Mouse (Mus musculus) heart, postnatal 4 days (tissue): Measurements from ENCODE around the gene Ifna6. TPM values are rescaled to one million over a fixed set of nuclear protein-coding genes. Genes with fewer than 3 reads are reported as not detected.
A peak's percentile ranks its signal among the peaks of the same experiment; 100 is the strongest.
"Not testable (repeated sequence)": the region's sequence is repeated elsewhere in the genome, so short reads cannot be mapped to it uniquely, and the experiment has no call there.

Source experiments
- DNase-seq: peaks from one replicate; pipeline ENCODE4 v3.0.0; 2021
- total RNA-seq, 2 experiments: library from RNA; stranded (reverse); gene quantifications; 2 replicates each; pipeline ENCODE4 v1.2.3; 2021

Gene Ifna6
- not detected for total RNA-seq

DNA sequence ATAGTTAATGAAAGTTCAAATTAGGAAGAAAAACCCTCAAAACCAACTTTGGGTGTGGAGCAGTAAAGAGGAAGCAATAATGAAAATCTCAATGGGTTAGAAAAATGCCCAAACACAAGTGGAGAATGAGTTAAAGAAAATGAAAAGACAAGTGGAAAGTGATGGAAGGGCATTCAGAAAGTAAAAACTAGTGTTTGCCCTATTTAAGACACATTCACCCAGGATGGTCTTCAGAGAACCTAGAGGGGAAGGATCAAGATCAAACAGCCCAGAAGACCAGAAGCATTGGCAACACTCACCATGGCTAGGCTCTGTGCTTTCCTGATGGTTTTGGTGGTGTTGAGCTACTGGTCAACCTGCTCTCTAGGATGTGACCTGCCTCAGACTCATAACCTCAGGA is at the start of gene Ifna6:
Gene Ifna6, plus strand, starts transcription at position 301 of the 400 bp plus-strand sequence.
- not testable (repeated sequence) for DNase-seq

- DNase-seq, result not testable (repeated sequence)
Observed at GRCm38 (mm10) chr4:88779550-88779949, 47.7 kb upstream of the Ifna6 start, which contains the start of gene Gm13272. Gm13272 (plus strand) TSS chr4:88779850.

DNA sequence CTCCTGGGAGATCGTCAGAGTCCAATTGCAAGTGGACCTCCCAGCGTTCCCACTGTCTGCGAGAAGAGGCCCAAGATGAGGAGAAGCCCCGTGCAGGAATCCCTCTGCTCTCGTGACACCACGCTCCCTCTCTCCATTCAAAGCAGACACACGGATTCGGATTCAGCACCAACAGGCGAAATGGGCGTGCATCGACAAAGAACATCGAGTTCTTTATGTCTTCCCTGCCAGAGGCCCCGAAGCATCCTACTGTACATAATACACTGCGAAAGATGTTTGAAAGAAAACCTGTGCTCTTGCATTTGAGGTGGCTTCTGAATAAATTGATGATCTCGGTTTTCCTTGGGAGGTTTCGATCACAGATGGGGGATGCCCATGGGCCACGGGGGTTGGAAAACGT is 46.9 kb upstream of the Ifna6 start:
- not testable (repeated sequence) for DNase-seq

- not testable (repeated sequence) for DNase-seq
Observed at GRCm38 (mm10) chr4:88781831-88782230, 45.4 kb upstream of the Ifna6 start, which contains the start of gene Ifnz. Ifnz (plus strand) TSS chr4:88782131.

GRCm38 (mm10) chr4:88782335-88782734 is 44.9 kb upstream of the Ifna6 start:
- peak; percentile 33 for DNase-seq

DNA sequence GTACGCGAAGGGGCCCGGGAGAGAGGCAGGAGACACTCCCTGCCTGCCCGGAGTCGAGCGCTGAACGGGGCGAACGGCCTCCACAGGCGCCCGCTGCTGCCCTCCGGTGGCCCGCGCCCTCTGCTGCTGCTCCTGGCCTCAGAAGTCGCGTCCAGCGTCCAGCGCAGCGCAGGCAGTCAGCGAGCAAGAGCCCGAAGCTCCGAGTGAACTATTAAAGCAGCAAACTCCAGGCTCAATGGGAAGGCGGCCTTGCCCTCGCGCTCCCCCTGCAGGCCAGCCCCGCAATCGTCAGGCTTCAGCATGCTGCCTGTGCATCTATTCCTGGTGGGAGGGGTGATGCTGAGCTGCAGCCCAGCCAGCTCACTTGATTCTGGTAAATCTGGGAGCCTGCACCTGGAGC is 41.8 kb upstream of the Ifna6 start, which contains the start of gene Gm13276:
Gene Gm13276, plus strand, starts transcription at position 301 of the 400 bp plus-strand sequence.
- not testable (repeated sequence) for DNase-seq

- DNase-seq, result peak; percentile 79
Observed at GRCm38 (mm10) chr4:88788402-88788801, 38.8 kb upstream of the Ifna6 start, which contains the start of gene Gm13277. Gm13277 (plus strand) TSS chr4:88788632.

DNA sequence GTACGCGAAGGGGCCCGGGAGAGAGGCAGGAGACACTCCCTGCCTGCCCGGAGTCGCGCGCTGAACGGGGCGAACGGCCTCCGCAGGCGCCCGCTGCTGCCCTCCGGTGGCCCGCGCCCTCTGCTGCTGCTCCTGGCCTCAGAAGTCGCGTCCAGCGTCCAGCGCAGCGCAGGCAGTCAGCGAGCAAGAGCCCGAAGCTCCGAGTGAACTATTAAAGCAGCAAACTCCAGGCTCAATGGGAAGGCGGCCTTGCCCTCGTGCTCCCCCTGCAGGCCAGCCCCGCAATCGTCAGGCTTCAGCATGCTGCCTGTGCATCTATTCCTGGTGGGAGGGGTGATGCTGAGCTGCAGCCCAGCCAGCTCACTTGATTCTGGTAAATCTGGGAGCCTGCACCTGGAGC is 36.0 kb upstream of the Ifna6 start, which contains the start of gene Gm13278:
Gene Gm13278, plus strand, starts transcription at position 301 of the 400 bp plus-strand sequence.
- not testable (repeated sequence) for DNase-seq

- DNase-seq, result peak; percentile 79
Observed at GRCm38 (mm10) chr4:88793936-88794675, 33.1 kb upstream of the Ifna6 start, which contains the start of gene Gm13275. Gm13275 (plus strand) TSS chr4:88794487.

DNA sequence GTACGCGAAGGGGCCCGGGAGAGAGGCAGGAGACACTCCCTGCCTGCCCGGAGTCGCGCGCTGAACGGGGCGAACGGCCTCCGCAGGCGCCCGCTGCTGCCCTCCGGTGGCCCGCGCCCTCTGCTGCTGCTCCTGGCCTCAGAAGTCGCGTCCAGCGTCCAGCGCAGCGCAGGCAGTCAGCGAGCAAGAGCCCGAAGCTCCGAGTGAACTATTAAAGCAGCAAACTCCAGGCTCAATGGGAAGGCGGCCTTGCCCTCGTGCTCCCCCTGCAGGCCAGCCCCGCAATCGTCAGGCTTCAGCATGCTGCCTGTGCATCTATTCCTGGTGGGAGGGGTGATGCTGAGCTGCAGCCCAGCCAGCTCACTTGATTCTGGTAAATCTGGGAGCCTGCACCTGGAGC is 30.1 kb upstream of the Ifna6 start, which contains the start of gene Gm13279:
Gene Gm13279, plus strand, starts transcription at position 301 of the 400 bp plus-strand sequence.
- not testable (repeated sequence) for DNase-seq

DNA sequence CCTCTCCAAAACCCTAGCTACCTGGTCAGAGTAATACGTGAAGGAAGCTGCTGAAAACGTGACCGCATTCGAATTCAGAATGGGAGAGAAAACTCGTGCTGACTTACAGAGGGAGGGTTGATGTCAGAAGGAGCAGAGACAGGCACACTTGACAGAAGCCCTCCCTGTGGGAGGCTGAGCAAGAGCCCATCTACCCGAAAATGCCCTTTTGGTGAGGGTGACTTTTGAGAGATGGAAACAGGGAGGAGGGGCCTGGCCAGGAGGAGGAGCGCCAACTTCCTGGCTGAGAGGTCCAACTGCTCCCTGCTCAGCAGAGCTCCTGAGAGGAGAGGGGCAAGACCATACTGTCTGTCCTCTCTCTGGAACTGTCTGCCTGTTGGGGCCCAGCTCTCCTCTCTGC is 27.9 kb upstream of the Ifna6 start, which contains the start of gene Gm13285:
Gene Gm13285, plus strand, starts transcription at position 301 of the 400 bp plus-strand sequence.
- not testable (repeated sequence) for DNase-seq

DNA sequence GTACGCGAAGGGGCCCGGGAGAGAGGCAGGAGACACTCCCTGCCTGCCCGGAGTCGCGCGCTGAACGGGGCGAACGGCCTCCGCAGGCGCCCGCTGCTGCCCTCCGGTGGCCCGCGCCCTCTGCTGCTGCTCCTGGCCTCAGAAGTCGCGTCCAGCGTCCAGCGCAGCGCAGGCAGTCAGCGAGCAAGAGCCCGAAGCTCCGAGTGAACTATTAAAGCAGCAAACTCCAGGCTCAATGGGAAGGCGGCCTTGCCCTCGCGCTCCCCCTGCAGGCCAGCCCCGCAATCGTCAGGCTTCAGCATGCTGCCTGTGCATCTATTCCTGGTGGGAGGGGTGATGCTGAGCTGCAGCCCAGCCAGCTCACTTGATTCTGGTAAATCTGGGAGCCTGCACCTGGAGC is 24.3 kb upstream of the Ifna6 start, which contains the start of gene Gm13287:
Gene Gm13287, plus strand, starts transcription at position 301 of the 400 bp plus-strand sequence.
- DNase-seq, result not testable (repeated sequence)

GRCm38 (mm10) chr4:88805231-88805630 is 22.0 kb upstream of the Ifna6 start, which contains the start of gene Gm13288:
Gm13288 (plus strand) TSS chr4:88805531.
- not testable (repeated sequence) for DNase-seq

GRCm38 (mm10) chr4:88805761-88806160 is 21.5 kb upstream of the Ifna6 start:
- peak; percentile 50 for DNase-seq

DNA sequence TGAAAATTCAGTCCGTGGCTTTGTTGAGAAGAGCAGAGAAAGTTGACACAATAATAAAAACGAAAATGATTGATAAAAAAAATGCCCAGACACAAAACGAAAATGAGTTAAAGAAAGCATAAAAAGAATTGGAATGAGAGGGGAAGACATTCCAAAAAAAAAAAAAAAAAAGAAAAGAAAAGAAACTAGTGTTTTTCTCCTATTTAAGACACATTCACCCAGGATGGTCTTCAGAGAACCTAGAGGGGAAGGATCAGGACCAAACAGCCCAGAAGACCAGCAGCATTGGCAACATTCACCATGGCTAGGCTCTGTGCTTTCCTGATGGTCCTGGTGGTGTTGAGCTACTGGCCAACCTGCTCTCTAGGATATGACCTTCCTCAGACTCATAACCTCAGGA is 11.3 kb upstream of the Ifna6 start, which contains the start of gene Ifna7:
Gene Ifna7, plus strand, starts transcription at position 301 of the 400 bp plus-strand sequence.
- DNase-seq, result no peak

DNA sequence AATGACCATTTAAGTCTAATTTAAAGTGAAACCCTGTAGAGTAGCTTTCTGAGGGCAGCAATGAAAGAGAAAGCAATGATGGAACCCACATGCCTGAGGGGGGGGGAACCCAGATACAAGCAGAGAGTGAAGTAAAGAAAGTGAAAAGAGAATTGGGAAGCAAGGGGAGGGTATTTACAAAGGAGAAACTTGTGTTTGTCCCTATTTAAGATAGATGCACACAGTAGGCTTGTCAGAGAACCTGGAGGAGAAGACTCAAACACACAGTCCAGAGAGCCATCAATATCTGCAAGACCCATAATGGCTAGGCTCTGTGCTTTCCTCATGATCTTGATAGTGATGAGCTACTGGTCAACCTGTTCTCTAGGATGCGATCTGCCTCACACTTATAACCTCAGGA is 7.6 kb upstream of the Ifna6 start, which contains the start of gene Ifna11:
Gene Ifna11, plus strand, starts transcription at position 301 of the 400 bp plus-strand sequence.
- no peak for DNase-seq

- DNase-seq, result no peak
Observed at GRCm38 (mm10) chr4:88822995-88823394, 4.2 kb upstream of the Ifna6 start.

GRCm38 (mm10) chr4:88830523-88830922 is 3.3 kb downstream of the Ifna6 start:
- peak; percentile 21 for DNase-seq

- DNase-seq, result not testable (repeated sequence)
Observed at GRCm38 (mm10) chr4:88835225-88835624, 8.0 kb downstream of the Ifna6 start, which contains the start of gene Ifna5. Ifna5 (plus strand) TSS chr4:88835525.

DNA sequence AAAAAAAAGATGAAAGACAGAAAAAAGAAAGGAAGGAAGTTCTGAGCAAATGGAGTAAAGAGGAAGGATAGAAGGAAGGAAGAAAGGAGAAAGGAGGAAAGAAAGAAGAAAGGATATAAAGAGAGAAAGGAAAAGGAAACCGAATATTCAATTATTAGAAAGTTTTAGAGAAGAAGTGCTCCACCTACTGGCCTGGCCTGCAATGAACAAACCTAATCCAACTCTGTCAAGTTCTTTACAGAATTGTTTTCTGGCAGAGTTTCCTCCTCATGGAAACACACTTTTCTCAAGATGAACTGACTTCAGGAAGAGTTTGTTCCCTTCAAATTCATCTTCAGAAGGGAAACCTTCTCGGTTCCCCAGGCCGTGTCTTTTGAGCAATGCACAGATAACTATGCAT is 11.6 kb downstream of the Ifna6 start:
- peak; percentile 12 for DNase-seq

DNA sequence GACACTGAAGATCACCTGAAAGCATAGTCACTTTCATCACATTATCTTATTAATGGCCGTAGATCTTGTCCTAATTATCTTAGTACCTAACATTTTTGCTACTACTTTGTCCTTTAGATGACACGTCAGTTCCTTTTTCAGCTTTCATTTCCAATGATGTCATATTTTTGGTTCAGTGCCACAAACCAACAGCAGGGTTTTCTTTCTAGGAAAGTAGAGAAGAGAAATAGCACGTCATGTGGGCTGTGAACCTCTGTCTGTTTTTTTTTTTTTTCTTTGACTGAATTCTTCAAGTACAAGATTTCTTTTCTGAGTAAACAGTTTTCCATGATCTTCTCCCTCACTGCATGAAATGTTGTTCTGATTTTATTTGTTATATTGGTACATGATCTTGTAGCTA is 12.8 kb downstream of the Ifna6 start:
- no peak for DNase-seq

DNA sequence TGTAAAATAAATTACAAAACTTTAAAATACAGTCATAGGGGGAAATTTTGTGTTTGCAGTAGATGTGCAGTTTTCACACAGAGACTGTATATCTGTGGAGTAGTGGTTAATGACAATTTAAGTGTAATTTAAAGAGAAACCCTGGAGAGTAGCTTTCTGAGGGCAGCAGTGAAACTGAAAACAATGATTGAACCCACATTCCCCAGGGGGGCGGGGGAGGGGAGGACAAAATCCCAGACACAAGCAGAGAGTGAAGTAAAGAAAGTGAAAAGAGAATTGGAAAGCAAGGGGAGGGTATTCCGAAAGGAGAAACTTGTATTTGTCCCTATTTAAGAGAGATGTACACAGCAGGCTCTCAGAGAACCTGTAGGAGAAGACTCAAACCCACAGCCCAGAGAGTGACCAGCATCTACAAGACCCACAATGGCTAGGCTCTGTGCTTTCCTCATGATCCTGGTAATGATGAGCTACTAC is 14.3 kb downstream of the Ifna6 start, which contains the start of gene Ifna4:
Gene Ifna4, plus strand, starts transcription at position 424 of the 474 bp plus-strand sequence.
- DNase-seq, result no peak

GRCm38 (mm10) chr4:88845334-88845733 is 18.1 kb downstream of the Ifna6 start:
- DNase-seq, result no peak
